Mouse (Mus musculus) myocyte (in vitro differentiated cells): ENCODE data around the gene Vmn1r59.
"Not testable (repeated sequence)": the region's sequence is repeated elsewhere in the genome, so short reads cannot be mapped to it uniquely, and the experiment has no call there.

Experiments used
- CEBPB ChIP-seq: IDR thresholded peaks from 2 replicates; pipeline ENCODE4 v1.6.1; 2011; ENCODE audit warnings: mild to moderate bottlenecking, moderate library complexity; ENCODE audit not compliant: poor library complexity, insufficient read depth, severe bottlenecking
- E2F4 ChIP-seq: IDR thresholded peaks from one replicate; pipeline ENCODE4 v1.6.1; 2011; ENCODE audit warnings: mild to moderate bottlenecking, control low read depth, moderate library complexity; ENCODE audit not compliant: insufficient read depth
- MAX ChIP-seq: IDR thresholded peaks from one replicate; pipeline ENCODE4 v1.6.1; 2011; ENCODE audit warnings: low read depth, mild to moderate bottlenecking, control low read depth
- MYOD1 ChIP-seq, 3 experiments: IDR thresholded peaks; one replicate each; pipeline ENCODE4 v1.6.1; 2011; ENCODE audit warnings: control low read depth in 2 of 3, low read depth in 2 of 3, mild to moderate bottlenecking in 2 of 3, moderate library complexity in 1 of 3; ENCODE audit not compliant: insufficient read length in 2 of 3, control insufficient read depth in 1 of 3
- POLR2A ChIP-seq: IDR thresholded peaks from one replicate; pipeline ENCODE4 v1.6.1; 2011; ENCODE audit warnings: low read depth, mild to moderate bottlenecking, control low read depth, moderate library complexity; ENCODE audit not compliant: insufficient read length
- POLR2AphosphoS2 ChIP-seq: IDR thresholded peaks from one replicate; pipeline ENCODE4 v1.6.1; 2011; ENCODE audit warnings: low read depth, control low read depth; ENCODE audit not compliant: insufficient read length
- REST ChIP-seq: IDR thresholded peaks from one replicate; pipeline ENCODE4 v1.6.1; 2011; ENCODE audit warnings: mild to moderate bottlenecking, control low read depth, moderate library complexity; ENCODE audit not compliant: insufficient read depth, insufficient read length
- SRF ChIP-seq: IDR thresholded peaks from one replicate; pipeline ENCODE4 v1.6.1; 2011; ENCODE audit warnings: low read depth; ENCODE audit not compliant: control insufficient read depth, insufficient read length
- TCF12 ChIP-seq: IDR thresholded peaks from one replicate; pipeline ENCODE4 v1.6.1; 2011; ENCODE audit warnings: mild to moderate bottlenecking, control low read depth; ENCODE audit not compliant: poor library complexity, insufficient read depth, severe bottlenecking
- TCF3 ChIP-seq: IDR thresholded peaks from one replicate; pipeline ENCODE4 v1.6.1; 2011; ENCODE audit warnings: low read depth, control low read depth; ENCODE audit not compliant: insufficient read length
- USF1 ChIP-seq: IDR thresholded peaks from one replicate; pipeline ENCODE4 v1.6.1; 2011; ENCODE audit warnings: low read depth, mild to moderate bottlenecking, control low read depth, moderate library complexity

GRCm38 (mm10) chr7:5413296-5413695 is 43.3 kb downstream of the Vmn1r59 start, which contains the start of gene Vmn1r58:
- TF ChIP-seq POLR2A; E2F4; USF1; POLR2AphosphoS2; MAX; TCF12; REST; CEBPB; SRF; TCF3; MYOD1 (IDR thresholded peaks at IDR 0.05; ENCODE audit: control insufficient read depth in 1 of 3, insufficient read length in 2 of 3, low read depth in 2 of 3): not testable (repeated sequence)
